Mouse (Mus musculus) MEL (cell line): ENCODE measurements around the gene Itpr2. TPM values are rescaled to one million over a fixed set of nuclear protein-coding genes. Genes with fewer than 3 reads are reported as not detected.

Experiments used
- DNase-seq: peaks from one replicate; pipeline ENCODE4 v3.0.0; 2011; ENCODE audit warnings: low read depth, low spot score
- H3K27ac ChIP-seq: 2 replicates; pipeline ENCODE4 v1.5.1; 2012; ENCODE audit warnings: low read depth, mild to moderate bottlenecking, control low read depth, low read length, moderate library complexity; ENCODE audit not compliant: control insufficient read depth
- H3K27me3 ChIP-seq, 2 experiments: fragments of 150-350 bp in 1 of 2; sonication (generic) in 1 of 2; 2 replicates each; pipeline ENCODE4 v1.6.1; 2012; ENCODE audit warnings: low read length in 2 of 2, mild to moderate bottlenecking in 2 of 2, improper control_type of control experiment in 1 of 2, moderate library complexity in 1 of 2; ENCODE audit not compliant: insufficient read depth in 2 of 2, control insufficient read depth in 1 of 2
- H3K36me3 ChIP-seq, 2 experiments: 2 replicates each; pipeline ENCODE4 v1.6.1; 2012 to 2014; ENCODE audit warnings: low read length in 2 of 2, improper control_type of control experiment in 1 of 2, inconsistent platforms in 1 of 2, mild to moderate bottlenecking in 1 of 2; ENCODE audit not compliant: insufficient read depth in 2 of 2, control insufficient read depth in 1 of 2
- H3K4me1 ChIP-seq, 2 experiments: fragments of 150-350 bp in 1 of 2; sonication (generic) in 1 of 2; 2 replicates each; pipeline ENCODE4 v1.6.1; 2012; ENCODE audit warnings: low read length in 2 of 2, improper control_type of control experiment in 1 of 2, mild to moderate bottlenecking in 1 of 2; ENCODE audit not compliant: insufficient read depth in 2 of 2, control insufficient read depth in 1 of 2
- H3K4me3 ChIP-seq, 2 experiments: fragments of 150-350 bp in 1 of 2; sonication (generic) in 1 of 2; 2 replicates each; pipeline ENCODE4 v1.5.1; 2012; ENCODE audit warnings: low read depth in 2 of 2, low read length in 2 of 2, mild to moderate bottlenecking in 2 of 2, moderate library complexity in 2 of 2, control low read depth in 1 of 2, improper control_type of control experiment in 1 of 2; ENCODE audit not compliant: control insufficient read depth in 1 of 2, insufficient read depth in 1 of 2
- H3K79me2 ChIP-seq: 2 replicates; pipeline ENCODE4 v1.6.1; 2012; ENCODE audit warnings: mild to moderate bottlenecking, low read length, moderate library complexity; ENCODE audit not compliant: control insufficient read depth, poor library complexity, insufficient read depth
- H3K9ac ChIP-seq: 2 replicates; pipeline ENCODE4 v1.6.1; 2012; ENCODE audit warnings: low read depth, mild to moderate bottlenecking, control low read depth, low read length, moderate library complexity; ENCODE audit not compliant: control insufficient read depth, poor library complexity, severe bottlenecking
- H3K9me3 ChIP-seq: fragments of 150-350 bp; sonication (generic); replicated peaks from 2 replicates; pipeline ENCODE4 v1.6.1; 2012; ENCODE audit warnings: mild to moderate bottlenecking, low read length, improper control_type of control experiment, moderate library complexity; ENCODE audit not compliant: insufficient read depth
- CHD1 ChIP-seq: IDR thresholded peaks from 2 replicates; pipeline ENCODE4 v1.6.1; 2012; ENCODE audit warnings: low read depth, mild to moderate bottlenecking, inconsistent platforms, low read length, improper control_type of control experiment
- CTCF ChIP-seq, 3 experiments: IDR thresholded peaks in 2 of 3; conservative IDR thresholded peaks in 1 of 3; 2 replicates each; pipeline ENCODE4 v1.5.1; 2011 to 2012; ENCODE audit warnings: low read length in 3 of 3, low read depth in 2 of 3, mild to moderate bottlenecking in 2 of 3, improper control_type of control experiment in 1 of 3, inconsistent platforms in 1 of 3, mixed read lengths in 1 of 3, moderate library complexity in 1 of 3; ENCODE audit not compliant: control insufficient read depth in 1 of 3, insufficient read depth in 1 of 3, poor library complexity in 1 of 3, severe bottlenecking in 1 of 3
- E2F4 ChIP-seq: IDR thresholded peaks from 2 replicates; pipeline ENCODE4 v1.6.1; 2011; ENCODE audit warnings: low read depth, low read length, improper control_type of control experiment, borderline replicate concordance
- ETS1 ChIP-seq: IDR thresholded peaks from 2 replicates; pipeline ENCODE4 v1.6.1; 2012; ENCODE audit warnings: low read depth, mild to moderate bottlenecking, inconsistent platforms, low read length, improper control_type of control experiment, moderate library complexity
- GABPA ChIP-seq: IDR thresholded peaks from 2 replicates; pipeline ENCODE4 v1.6.1; 2012; ENCODE audit warnings: low read depth, mild to moderate bottlenecking, inconsistent platforms, low read length, improper control_type of control experiment, moderate library complexity
- HCFC1 ChIP-seq: IDR thresholded peaks from 2 replicates; pipeline ENCODE4 v1.6.1; 2012; ENCODE audit warnings: low read depth, mild to moderate bottlenecking, inconsistent platforms, low read length, improper control_type of control experiment, moderate library complexity
- JUND ChIP-seq: IDR thresholded peaks from 2 replicates; pipeline ENCODE4 v1.6.1; 2011; ENCODE audit warnings: low read depth, mild to moderate bottlenecking, improper control_type of control experiment, low read length
- KAT2A ChIP-seq: conservative IDR thresholded peaks from 2 replicates; pipeline ENCODE4 v1.6.1; 2012; ENCODE audit warnings: low read depth, low read length, improper control_type of control experiment, inconsistent platforms
- MEF2A ChIP-seq: IDR thresholded peaks from 2 replicates; pipeline ENCODE4 v1.6.1; 2014; ENCODE audit warnings: low read depth, mild to moderate bottlenecking, inconsistent platforms, low read length, improper control_type of control experiment; ENCODE audit not compliant: poor library complexity, insufficient replicate concordance, severe bottlenecking; ENCODE audit errors: extremely low read depth
- MXI1 ChIP-seq: IDR thresholded peaks from 2 replicates; pipeline ENCODE4 v1.6.1; 2011; ENCODE audit warnings: mild to moderate bottlenecking, low read depth, low read length, improper control_type of control experiment
- MYB ChIP-seq: IDR thresholded peaks from 2 replicates; pipeline ENCODE4 v1.6.1; 2011; ENCODE audit warnings: mild to moderate bottlenecking, low read depth, low read length, improper control_type of control experiment
- MYC ChIP-seq: IDR thresholded peaks from 2 replicates; pipeline ENCODE4 v1.6.1; 2011; ENCODE audit warnings: low read depth, mild to moderate bottlenecking, low read length, improper control_type of control experiment, moderate library complexity
- RAD21 ChIP-seq: IDR thresholded peaks from 2 replicates; pipeline ENCODE4 v1.6.1; 2011; ENCODE audit warnings: mild to moderate bottlenecking, low read depth, low read length, improper control_type of control experiment
- SIN3A ChIP-seq: IDR thresholded peaks from 2 replicates; pipeline ENCODE4 v1.6.1; 2012; ENCODE audit warnings: low read length, improper control_type of control experiment, inconsistent platforms
- SMC3 ChIP-seq: IDR thresholded peaks from 2 replicates; pipeline ENCODE4 v1.6.1; 2011; ENCODE audit warnings: low read depth, low read length, improper control_type of control experiment
- TAL1 ChIP-seq: IDR thresholded peaks from 2 replicates; pipeline ENCODE4 v1.6.1; 2012; ENCODE audit warnings: mild to moderate bottlenecking, inconsistent platforms, low read length, moderate library complexity, mixed read lengths
- UBTF ChIP-seq: IDR thresholded peaks from 2 replicates; pipeline ENCODE4 v1.6.1; 2012; ENCODE audit warnings: low read depth, mild to moderate bottlenecking, inconsistent platforms, low read length, improper control_type of control experiment, moderate library complexity, borderline replicate concordance; ENCODE audit not compliant: insufficient read depth
- USF1 ChIP-seq: IDR thresholded peaks from 2 replicates; pipeline ENCODE4 v1.6.1; 2014; ENCODE audit warnings: low read depth, mild to moderate bottlenecking, inconsistent platforms, low read length, improper control_type of control experiment, moderate library complexity
- polyA plus RNA-seq, 2 experiments: library from polyadenylated mRNA; stranded (reverse) in 1 of 2; unstranded in 1 of 2; fragments of >175 nt in 1 of 2; fragments of >200 nt in 1 of 2; gene quantifications; 2 replicates each; pipeline versions ENCODE4 v1.2.1 to v1.2.4; 2012; ENCODE audit warnings: low replicate concordance in 2 of 2, low read depth in 1 of 2; ENCODE audit not compliant: insufficient read length in 2 of 2, insufficient read depth in 1 of 2, missing spikeins in 1 of 2
- total RNA-seq: library from RNA; depleted of rRNA; stranded (reverse); fragments of 300-350 nt; gene quantifications from 2 replicates; pipeline ENCODE4 v1.2.3, GENCODE M21; 2012

Itpr2 gene
- total and polyA plus RNA-seq, 3 experiments = 1.5 to 3.0 TPM; not detected in 1

- Histone ChIP-seq H3K27ac (no peak overlapping the region), H3K27me3 (no peaks in the 10 kb centered on the region), H3K4me3 (no peak overlapping the region), H3K79me2 (no peaks in the 10 kb centered on the region), H3K4me1 (no peaks in the 10 kb centered on the region), H3K9ac (no peak overlapping the region), H3K9me3 (no peaks in the 10 kb centered on the region), H3K36me3 (no peaks in the 10 kb centered on the region)
- no peak for DNase-seq
- TF ChIP-seq MYB = no peak
- no peak for TF ChIP-seq SIN3A
- TF ChIP-seq KAT2A = no peak
Measured at GRCm38 (mm10) chr6:146190006-146190405, 312.0 kb downstream of the Itpr2 start.

GRCm38 (mm10) chr6:146185532-146185931 is 316.5 kb downstream of the Itpr2 start:
- Histone ChIP-seq H3K79me2 (no peaks in the 10 kb centered on the region), H3K4me1 (no peaks in the 10 kb centered on the region), H3K27ac (no peak overlapping the region), H3K36me3 (no peaks in the 10 kb centered on the region), H3K9me3 (no peaks in the 10 kb centered on the region), H3K27me3 (no peaks in the 10 kb centered on the region), H3K9ac (no peak overlapping the region), H3K4me3 (no peak overlapping the region)
- DNase-seq = no peak
- TF ChIP-seq JUND (no peak), CHD1 (no peak), HCFC1 (no peak), USF1 (no peak), TAL1 (no peak), MXI1 (no peak), RAD21 (no peak), MYC (no peak), MEF2A (no peak), GABPA (no peak), E2F4 (no peak), CTCF (IDR thresholded peaks at IDR 0.05 in 2 of 3, conservative IDR thresholded peaks at IDR 0.05 in 1 of 3; ENCODE audit: control insufficient read depth in 1 of 3, insufficient read depth in 1 of 3, low read depth in 2 of 3, low read length in 3 of 3, poor library complexity in 1 of 3, severe bottlenecking in 1 of 3) (no peak), UBTF (no peak), ETS1 (no peak), SMC3 (no peak)
